Mouse (Mus musculus) brain, adult 10 weeks (tissue): ENCODE measurements around the gene Smpd4. TPM values are rescaled to one million over a fixed set of nuclear protein-coding genes. Genes with fewer than 3 reads are reported as not detected.

Experiments
- polyA plus RNA-seq: library from polyadenylated mRNA; stranded (reverse); fragments of 350-450 nt; fragmentation: Illumina TruSeq; extraction: RNeasy Lipid Tissue Mini Kit (QIAGEN cat#74804); gene quantifications from one replicate; pipeline ENCODE4 v1.2.3, GENCODE M21; 2015; ENCODE audit warnings: low read depth, low replicate concordance

Smpd4 gene
- polyA plus RNA-seq, result 61.5 TPM

GRCm38 (mm10) chr16:17619198-17620105 is at the start of gene Smpd4:
Smpd4 (plus strand) TSS chr16:17619354.

GRCm38 (mm10) chr16:17583064-17583463 is 36.1 kb upstream of the Smpd4 start, which contains the start of gene Slc7a4:
Slc7a4 (minus strand) TSS chr16:17583214.

GRCm38 (mm10) chr16:17646310-17647114 is 27.4 kb downstream of the Smpd4 start, which contains the start of gene Ccdc74a:
Ccdc74a (plus strand) TSS chr16:17646470.

Other genes starting within 250 kb of the Smpd4 start
- gene Snap29, start 213.4 kb upstream of the Smpd4 start, polyA plus RNA-seq, result 24.2 TPM
- 204 TPM for gene Pi4ka, start 213.0 kb upstream of the Smpd4 start, polyA plus RNA-seq
- 27.5 TPM for gene Crkl, start 167.4 kb upstream of the Smpd4 start, polyA plus RNA-seq
- 101 TPM for gene Aifm3, start 129.7 kb upstream of the Smpd4 start, polyA plus RNA-seq
- gene Lztr1, start 110.7 kb upstream of the Smpd4 start, polyA plus RNA-seq, result 174 TPM
- 42.3 TPM for gene Thap7, start 88.2 kb upstream of the Smpd4 start, polyA plus RNA-seq
- 1.9 TPM for gene Lrrc74b, start 58.1 kb upstream of the Smpd4 start, polyA plus RNA-seq
- 2.4 TPM for gene P2rx6, start 57.5 kb upstream of the Smpd4 start, polyA plus RNA-seq
- gene Slc7a4, start 36.1 kb upstream of the Smpd4 start, polyA plus RNA-seq, result 65.0 TPM
- 29.0 TPM for gene Ccdc74a, start 27.1 kb downstream of the Smpd4 start, polyA plus RNA-seq
- 43.6 TPM for gene Med15, start 113.5 kb downstream of the Smpd4 start, polyA plus RNA-seq
- 87.8 TPM for gene Klhl22, start 140.3 kb downstream of the Smpd4 start, polyA plus RNA-seq
- gene Scarf2, start 177.9 kb downstream of the Smpd4 start, polyA plus RNA-seq, result 2.0 TPM
- gene B830017H08Rik, start 213.8 kb downstream of the Smpd4 start, polyA plus RNA-seq, result 3.2 TPM
- gene Car15, start 219.0 kb downstream of the Smpd4 start, polyA plus RNA-seq, result 8.5 TPM